Mouse (Mus musculus) spleen, adult 2 months (tissue): ENCODE results near the gene Tssc4.

Experiments
- CTCF ChIP-seq: fragments of 200-500 bp; IDR thresholded peaks from 2 replicates; pipeline ENCODE4 v1.5.1; 2011; ENCODE audit warnings: mild to moderate bottlenecking, inconsistent platforms; ENCODE audit not compliant: insufficient read depth, insufficient read length, insufficient replicate concordance; ENCODE audit errors: extremely low read depth
- POLR2A ChIP-seq: fragments of 200-500 bp; IDR thresholded peaks from 2 replicates; pipeline ENCODE4 v1.6.1; 2011; ENCODE audit warnings: low read depth, low read length, inconsistent platforms

DNA sequence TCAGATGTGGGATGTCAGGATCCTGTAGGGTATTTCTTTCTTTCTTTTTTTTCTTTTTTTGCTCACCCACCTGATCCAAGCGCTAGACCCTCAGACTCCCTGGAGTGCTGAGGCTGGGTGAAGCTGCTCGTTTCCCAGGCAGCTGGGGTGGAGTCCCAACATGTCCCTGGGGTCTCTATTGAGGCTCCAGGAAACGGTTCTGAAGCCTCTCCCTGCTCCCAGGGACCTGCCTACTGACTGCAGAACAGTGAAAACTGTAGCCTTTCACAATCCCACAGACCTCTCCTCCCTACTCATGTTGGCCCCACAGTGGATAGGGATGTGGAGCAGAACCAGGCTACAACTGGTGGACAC is 14.5 kb upstream of the Tssc4 start:
- TF ChIP-seq CTCF (no peak), POLR2A (no peak)
